Mouse (Mus musculus) liver, embryonic 16.5 days (tissue): ENCODE results near the gene Adcy1. TPM values are rescaled to one million over a fixed set of nuclear protein-coding genes. Genes with fewer than 3 reads are reported as not detected.

Experiments used
- ATAC-seq: fragments of 200-750 bp; cut with Nextera tagmentation; 2 replicates; pipeline ENCODE4 v1.8.0; 2017; ENCODE audit warnings: low read depth, mild to moderate bottlenecking, moderate number of reproducible peaks, moderate library complexity
- H3K27ac ChIP-seq: fragments of 300-500 bp; sonication (generic); 2 replicates; pipeline ENCODE4 v1.5.1; 2014; ENCODE audit warnings: mild to moderate bottlenecking, low read length
- H3K27me3 ChIP-seq: fragments of 300-500 bp; sonication (generic); 2 replicates; pipeline ENCODE4 v1.6.1; 2014; ENCODE audit warnings: low read depth, low read length, mixed read lengths; ENCODE audit not compliant: control insufficient read depth, insufficient read depth
- H3K36me3 ChIP-seq: fragments of 300-500 bp; sonication (generic); 2 replicates; pipeline ENCODE4 v1.6.1; 2014; ENCODE audit warnings: mild to moderate bottlenecking; ENCODE audit not compliant: control insufficient read depth, insufficient read depth
- H3K4me1 ChIP-seq: fragments of 300-500 bp; sonication (generic); 2 replicates; pipeline ENCODE4 v1.6.1; 2014; ENCODE audit warnings: low read depth, low read length, mixed read lengths; ENCODE audit not compliant: control insufficient read depth
- H3K4me2 ChIP-seq: fragments of 300-500 bp; sonication (generic); 2 replicates; pipeline ENCODE4 v1.6.1; 2014; ENCODE audit warnings: low read depth, low read length, mixed read lengths
- H3K4me3 ChIP-seq: fragments of 300-500 bp; sonication (generic); 2 replicates; pipeline ENCODE4 v1.5.1; 2014; ENCODE audit warnings: low read depth, mild to moderate bottlenecking, low read length
- H3K9ac ChIP-seq: fragments of 300-500 bp; sonication (generic); 2 replicates; pipeline ENCODE4 v1.6.1; 2014; ENCODE audit warnings: low read depth, low read length
- H3K9me3 ChIP-seq: fragments of 300-500 bp; sonication (generic); replicated peaks from 2 replicates; pipeline ENCODE4 v1.6.1; 2016; ENCODE audit warnings: low read length; ENCODE audit not compliant: control insufficient read depth
- WGBS: fragments of 180-500 bp; shearing (Covaris S2); extraction: QIAGEN DNeasy Blood & Tissue Kit; methylation state at CpG from one replicate; pipeline ENCODE4 v1.1.7; 2014; ENCODE audit not compliant: insufficient replicate concordance; 5-methylcytosine and 5-hydroxymethylcytosine counted together
- polyA plus RNA-seq: library from polyadenylated mRNA; unstranded; fragments of >200 nt; fragmentation: Nextera tagmentation; extraction: Ambion mirVana; gene quantifications from 2 replicates; pipeline ENCODE4 v1.2.1, GENCODE M21; 2015

Adcy1 gene
- polyA plus RNA-seq, 1 experiment from 2014 or later = 0.31 TPM

GRCm38 (mm10) chr11:7150511-7150910, 87.2 kb downstream of the Adcy1 start:
- no peak for ATAC-seq
- Histone ChIP-seq H3K9me3 (no peaks in the 10 kb centered on the region), H3K9ac (no peak overlapping the region), H3K27me3 (no peaks in the 10 kb centered on the region), H3K36me3 (no peaks in the 10 kb centered on the region), H3K4me2 (no peak overlapping the region), H3K4me1 (no peaks in the 10 kb centered on the region; the same call in 1 of the 2 replicates), H3K4me3 (no peak overlapping the region), H3K27ac (no peak overlapping the region)
- 58% methylated on average over 8 of the region's 8 CpGs for WGBS

- Histone ChIP-seq H3K4me2 (no peak overlapping the region), H3K27me3 (no peaks in the 10 kb centered on the region), H3K27ac (peak overlapping the region; percentile 79), H3K36me3 (no peaks in the 10 kb centered on the region), H3K9ac (no peak overlapping the region), H3K4me1 (no peaks in the 10 kb centered on the region; the same call in 1 of the 2 replicates), H3K9me3 (no peaks in the 10 kb centered on the region), H3K4me3 (no peak overlapping the region)
- ATAC-seq = no peak
- 71% methylated on average over 12 of the region's 12 CpGs for WGBS
Observed at GRCm38 (mm10) chr11:7152371-7152770, 89.1 kb downstream of the Adcy1 start.

- ATAC-seq = peak; percentile 85
- no peaks in the 10 kb centered on the region; the same call in none of the 2 replicates for H3K4me1 ChIP-seq
- no peaks in the 10 kb centered on the region for H3K27me3 ChIP-seq
- H3K4me2 ChIP-seq = no peak overlapping the region
- H3K36me3 ChIP-seq = no peaks in the 10 kb centered on the region
- no peak overlapping the region for H3K9ac ChIP-seq
- 60% methylated on average over 8 of the region's 8 CpGs for WGBS
- H3K27ac ChIP-seq = peak overlapping the region; percentile 79
- no peaks in the 10 kb centered on the region for H3K9me3 ChIP-seq
- no peak overlapping the region for H3K4me3 ChIP-seq
Observed at GRCm38 (mm10) chr11:7153081-7153480, 89.8 kb downstream of the Adcy1 start.

- no peak overlapping the region for H3K4me2 ChIP-seq
- H3K27me3 ChIP-seq = no peaks in the 10 kb centered on the region
- peaks cover 9% of the 10 kb centered on the region for H3K4me1 ChIP-seq
- H3K27ac ChIP-seq = peak overlapping the region; percentile 33; the same call in 1 of the 2 replicates
- no peaks in the 10 kb centered on the region for H3K36me3 ChIP-seq
- no peak overlapping the region for H3K4me3 ChIP-seq
- no peak overlapping the region for H3K9ac ChIP-seq
- no peak for ATAC-seq
- 41% methylated on average over 4 of the region's 4 CpGs for WGBS
- H3K9me3 ChIP-seq = no peaks in the 10 kb centered on the region
Observed at GRCm38 (mm10) chr11:7156427-7156826, 93.1 kb downstream of the Adcy1 start.

GRCm38 (mm10) chr11:7158196-7158595, 94.9 kb downstream of the Adcy1 start:
- 59% methylated on average over 6 of the region's 6 CpGs for WGBS
- no peak overlapping the region for H3K9ac ChIP-seq
- no peak for ATAC-seq
- H3K9me3 ChIP-seq = no peaks in the 10 kb centered on the region
- H3K27me3 ChIP-seq = no peaks in the 10 kb centered on the region
- peak overlapping the region; percentile 29; the same call in 1 of the 2 replicates for H3K27ac ChIP-seq
- no peaks in the 10 kb centered on the region for H3K36me3 ChIP-seq
- no peak overlapping the region for H3K4me3 ChIP-seq
- H3K4me1 ChIP-seq = peaks cover 9% of the 10 kb centered on the region
- H3K4me2 ChIP-seq = no peak overlapping the region

GRCm38 (mm10) chr11:7160146-7160545, 96.9 kb downstream of the Adcy1 start:
- Histone ChIP-seq H3K27me3 (no peaks in the 10 kb centered on the region), H3K4me2 (no peak overlapping the region), H3K27ac (peak overlapping the region; percentile 56), H3K9ac (no peak overlapping the region), H3K4me1 (peaks cover 9% of the 10 kb centered on the region), H3K36me3 (no peaks in the 10 kb centered on the region), H3K9me3 (no peaks in the 10 kb centered on the region), H3K4me3 (no peak overlapping the region)
- WGBS = 57% methylated on average over 6 of the region's 6 CpGs
- ATAC-seq = no peak

- no peaks in the 10 kb centered on the region for H3K36me3 ChIP-seq
- ATAC-seq = peak; percentile 70
- peaks cover 9% of the 10 kb centered on the region for H3K4me1 ChIP-seq
- no peaks in the 10 kb centered on the region for H3K9me3 ChIP-seq
- no peak overlapping the region for H3K4me2 ChIP-seq
- H3K4me3 ChIP-seq = no peak overlapping the region
- no peak overlapping the region for H3K9ac ChIP-seq
- no peaks in the 10 kb centered on the region for H3K27me3 ChIP-seq
- H3K27ac ChIP-seq = peak overlapping the region; percentile 56
- 39% methylated on average over 4 of the region's 4 CpGs for WGBS
Observed at GRCm38 (mm10) chr11:7160637-7161101, 97.4 kb downstream of the Adcy1 start.

- H3K4me2 ChIP-seq = no peak overlapping the region
- no peaks in the 10 kb centered on the region for H3K27me3 ChIP-seq
- ATAC-seq = no peak
- peaks cover 9% of the 10 kb centered on the region for H3K4me1 ChIP-seq
- no peak overlapping the region for H3K9ac ChIP-seq
- H3K9me3 ChIP-seq = no peaks in the 10 kb centered on the region
- no peak overlapping the region for H3K4me3 ChIP-seq
- no peak overlapping the region for H3K27ac ChIP-seq
- 58% methylated on average over 8 of the region's 8 CpGs for WGBS
- no peaks in the 10 kb centered on the region for H3K36me3 ChIP-seq
Observed at GRCm38 (mm10) chr11:7161502-7162174, 98.3 kb downstream of the Adcy1 start.

- Histone ChIP-seq H3K9ac (no peak overlapping the region), H3K36me3 (no peaks in the 10 kb centered on the region), H3K9me3 (no peaks in the 10 kb centered on the region), H3K27ac (no peak overlapping the region), H3K27me3 (no peaks in the 10 kb centered on the region), H3K4me3 (no peak overlapping the region), H3K4me1 (peaks cover 9% of the 10 kb centered on the region), H3K4me2 (no peak overlapping the region)
- no peak for ATAC-seq
- WGBS = 51% methylated on average over 4 of the region's 4 CpGs
Observed at GRCm38 (mm10) chr11:7164416-7164815, 101.1 kb downstream of the Adcy1 start.
